Mouse (Mus musculus): ENCODE data around the gene Sik1. TPM values are rescaled to one million over a fixed set of nuclear protein-coding genes. Genes with fewer than 3 reads are reported as not detected.

Sik1 gene
- total RNA-seq, 2 experiments from 2014 or later: 16.9 to 18.0 TPM

- DNase-seq: no peak
These were observed 49.6 kb downstream of the Sik1 start for GRCm38 (mm10) chr17:31806025-31806424.

- DNase-seq: no peak
These were observed 50.0 kb downstream of the Sik1 start for GRCm38 (mm10) chr17:31805585-31805984.

- DNase-seq: no peak
These were observed 53.2 kb downstream of the Sik1 start for GRCm38 (mm10) chr17:31802272-31803017.

GRCm38 (mm10) chr17:31800852-31801363 is 54.7 kb downstream of the Sik1 start:
- DNase-seq: no peak

GRCm38 (mm10) chr17:31795893-31796292 is 59.7 kb downstream of the Sik1 start:
- no peak for DNase-seq

Other genes with a start within 250 kb of the Sik1 start
- gene Cbs, start 218.6 kb downstream of the Sik1 start, total RNA-seq (2021): 10 to 100 TPM; 61.0 to 66.6 TPM
- gene U2af1, start 196.9 kb downstream of the Sik1 start, total RNA-seq (2021): 100 to 1,000 TPM; 127 to 134 TPM
- gene Cryaa, start 178.0 kb downstream of the Sik1 start, total RNA-seq (2021): under 1 TPM in 1 of 2 experiments, not detected in 1; 0.40 TPM
- gene Rrp1b, start 180.3 kb upstream of the Sik1 start, total RNA-seq (2021): 10 to 100 TPM; 17.4 to 19.0 TPM
- gene Hsf2bp, start 180.5 kb upstream of the Sik1 start, total RNA-seq (2021): 1 to 10 TPM in 1 of 2 experiments, under 1 TPM in 1; 0.43 to 1.3 TPM